Mouse (Mus musculus) kidney, embryonic 16.5 days (tissue): ENCODE data around the gene Gm15262. TPM values are rescaled to one million over a fixed set of nuclear protein-coding genes. Genes with fewer than 3 reads are reported as not detected.

ENCODE experiments used
- polyA plus RNA-seq: library from polyadenylated mRNA; unstranded; fragments of >200 nt; fragmentation: Nextera tagmentation; extraction: Ambion mirVana; gene quantifications from 2 replicates; pipeline ENCODE4 v1.2.1, GENCODE M21; 2015

The Gm15262 gene
- polyA plus RNA-seq, 1 experiment from 2014 or later, result not detected

Other genes with a start within 250 kb of the Gm15262 start
- 3.2 and 3.5 TPM in 2 replicates for gene Scml2, start 170.3 kb upstream of the Gm15262 start, polyA plus RNA-seq